Mouse (Mus musculus) layer of hippocampus, postnatal 25 days (tissue): Measurements from ENCODE around the gene Rai14. TPM values are rescaled to one million over a fixed set of nuclear protein-coding genes. Genes with fewer than 3 reads are reported as not detected.

Experiments
- DNase-seq, 2 experiments: peaks; one replicate each; pipeline ENCODE4 v3.0.0; 2022; ENCODE audit warnings: mixed read lengths in 2 of 2, low spot score in 1 of 2; ENCODE audit errors: extremely low spot score in 1 of 2
- total RNA-seq, 2 experiments: library from RNA; stranded (reverse); gene quantifications; 2 replicates each; pipeline ENCODE4 v1.2.3; 2021

Gene Rai14
- total RNA-seq, 2 experiments from 2014 or later, result 5.0 to 5.8 TPM

GRCm38 (mm10) chr15:10691481-10691880, 22.9 kb downstream of the Rai14 start:
- DNase-seq, result no peak

GRCm38 (mm10) chr15:10690973-10691372, 23.5 kb downstream of the Rai14 start:
- DNase-seq, result no peak

GRCm38 (mm10) chr15:10690219-10690618, 24.2 kb downstream of the Rai14 start:
- no peak for DNase-seq

- DNase-seq, result no peak
Observed at GRCm38 (mm10) chr15:10689304-10689703, 25.1 kb downstream of the Rai14 start.

- DNase-seq, result no peak
Observed at GRCm38 (mm10) chr15:10688686-10689085, 25.7 kb downstream of the Rai14 start.

- DNase-seq, result no peak
Observed at GRCm38 (mm10) chr15:10687365-10687764, 27.1 kb downstream of the Rai14 start.

GRCm38 (mm10) chr15:10685692-10686430, 28.6 kb downstream of the Rai14 start:
- no peak for DNase-seq

GRCm38 (mm10) chr15:10683687-10684203, 30.7 kb downstream of the Rai14 start:
- no peak for DNase-seq

GRCm38 (mm10) chr15:10680514-10680913, 33.9 kb downstream of the Rai14 start:
- DNase-seq, result no peak

GRCm38 (mm10) chr15:10679571-10679970, 34.9 kb downstream of the Rai14 start:
- DNase-seq, result no peak

- DNase-seq, result no peak
Observed at GRCm38 (mm10) chr15:10675801-10676200, 38.6 kb downstream of the Rai14 start.

- DNase-seq, result no peak
Observed at GRCm38 (mm10) chr15:10672880-10673279, 41.5 kb downstream of the Rai14 start.

GRCm38 (mm10) chr15:10671868-10672267, 42.6 kb downstream of the Rai14 start:
- no peak for DNase-seq

- no peak for DNase-seq
Observed at GRCm38 (mm10) chr15:10670107-10670506, 44.3 kb downstream of the Rai14 start.

GRCm38 (mm10) chr15:10668120-10668900, 46.1 kb downstream of the Rai14 start:
- DNase-seq, result no peak

- DNase-seq, result no peak
Observed at GRCm38 (mm10) chr15:10665816-10666215, 48.6 kb downstream of the Rai14 start.

- DNase-seq, result no peak
Observed at GRCm38 (mm10) chr15:10664529-10664898, 49.9 kb downstream of the Rai14 start.

- DNase-seq, result no peak
Observed at GRCm38 (mm10) chr15:10663793-10664528, 50.5 kb downstream of the Rai14 start.

GRCm38 (mm10) chr15:10661961-10662606, 52.3 kb downstream of the Rai14 start:
- no peak for DNase-seq

GRCm38 (mm10) chr15:10658803-10659202, 55.6 kb downstream of the Rai14 start:
- DNase-seq, result no peak
